11 mouse cellular contexts compared by ENCODE assay signal in the genomic region with DNA sequence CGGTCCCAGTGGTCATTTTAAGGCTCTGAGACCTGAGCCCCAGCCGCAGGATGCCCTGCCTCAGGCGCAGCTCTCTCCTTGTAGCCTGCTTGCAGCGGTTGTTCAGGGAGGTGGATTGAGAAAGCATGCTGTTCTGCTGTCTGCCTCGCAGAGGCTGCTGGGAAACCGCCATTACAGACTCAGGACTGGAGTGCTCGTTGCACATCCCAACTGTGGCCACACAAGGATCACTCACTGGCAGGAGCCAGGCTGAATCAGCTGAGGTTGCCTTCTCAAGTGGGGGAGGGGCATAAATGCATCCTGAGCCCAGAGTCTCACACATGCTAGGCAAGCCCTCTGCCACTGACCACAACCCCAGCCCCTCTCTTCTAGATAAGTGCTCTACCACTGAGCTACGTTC. TPM values are rescaled to one million over a fixed set of nuclear protein-coding genes. Genes with fewer than 3 reads are reported as not detected.
DNase-seq lines count a peak whose midpoint lies in the region; ATAC-seq lines count a peak whose summit lies in the region.
"Had no signal": no experiment of that assay in that cellular context is flagged by ENCODE, and none has a peak within 500 bp of the region (broad histone marks: within the 10 kb centered on the region; RNA-seq: fewer than 3 reads in every experiment).

No protein-coding gene starts in this region.

- no peak for ATAC-seq in megakaryocyte, adult 5-6 weeks (ENCODE audit: poor library complexity, severe bottlenecking)
- ATAC-seq in limb, embryonic 15.5 days (ENCODE audit: insufficient number of reproducible peaks, low FRiP score, low TSS enrichment, low read depth): no peak
- no peak for ATAC-seq in stomach, embryonic 16.5 days (ENCODE audit: insufficient read depth, low FRiP score)

- peaks cover 81% of the 10 kb centered on the region for H3K4me1 ChIP-seq in megakaryocyte, embryonic 14.5 days
- peaks cover 67% of the 10 kb centered on the region for H3K4me1 ChIP-seq in limb, embryonic 15.5 days
- peaks cover 46% of the 10 kb centered on the region for H3K4me1 ChIP-seq in stomach, embryonic 16.5 days (ENCODE audit: control insufficient read depth, insufficient read depth, low read length)

- H3K4me2 ChIP-seq in limb, embryonic 15.5 days: no peak overlapping the region
- H3K4me2 ChIP-seq in stomach, embryonic 16.5 days (ENCODE audit: low read depth, low read length): no peak overlapping the region

- no peaks in the 10 kb centered on the region for H3K27me3 ChIP-seq in megakaryocyte, embryonic 14.5 days (replicated peaks)
- no peaks in the 10 kb centered on the region for H3K27me3 ChIP-seq in limb, embryonic 15.5 days
- H3K27me3 ChIP-seq in stomach, embryonic 16.5 days (ENCODE audit: control insufficient read depth, insufficient read depth, low read length): no peaks in the 10 kb centered on the region

- 51% methylated on average over 8 of the region's 8 CpGs for WGBS in limb, embryonic 15.5 days
- 63% methylated on average over 8 of the region's 8 CpGs for WGBS in stomach, embryonic 16.5 days

- H3K27ac ChIP-seq in limb, embryonic 15.5 days: peak overlapping the region; percentile 50
- peak overlapping the region; percentile 59; the same call in 1 of the 2 replicates for H3K27ac ChIP-seq in stomach, embryonic 16.5 days (ENCODE audit: low read length)
- H3K27ac ChIP-seq: left cerebral cortex, adult 2 months had no signal

- no peaks in the 10 kb centered on the region for H3K9me3 ChIP-seq in megakaryocyte, embryonic 14.5 days
- H3K9me3 ChIP-seq in limb, embryonic 15.5 days: no peaks in the 10 kb centered on the region
- H3K9me3 ChIP-seq in stomach, embryonic 16.5 days (replicated peaks; ENCODE audit: control insufficient read depth, low read length): no peaks in the 10 kb centered on the region

- peak; percentile 67 for DNase-seq in adrenal gland, postnatal 14 days
- no peak for DNase-seq in adrenal gland, adult 8-10 months
- no peak for DNase-seq in layer of hippocampus, postnatal 36 days
- no peak for DNase-seq in testis, postnatal 10 days (ENCODE audit: low spot score)
- DNase-seq: B cell, adult 2 months; gastrocnemius, postnatal 10 days had no signal

- H3K36me3 ChIP-seq in megakaryocyte, embryonic 14.5 days (replicated peaks; ENCODE audit: low read length): peaks cover 36% of the 10 kb centered on the region
- H3K36me3 ChIP-seq in limb, embryonic 15.5 days: peaks cover 17% of the 10 kb centered on the region
- no peaks in the 10 kb centered on the region for H3K36me3 ChIP-seq in stomach, embryonic 16.5 days (ENCODE audit: control insufficient read depth, insufficient read depth, low read length)

- H3K9ac ChIP-seq in limb, embryonic 15.5 days: no peak overlapping the region
- H3K9ac ChIP-seq in stomach, embryonic 16.5 days (ENCODE audit: low read length): 0 out of 2 replicates have a peak overlapping the region, but pooled peaks have one; percentile 4

- peak overlapping the region; percentile 47 for H3K4me3 ChIP-seq in megakaryocyte, embryonic 14.5 days (replicated peaks)
- H3K4me3 ChIP-seq in limb, embryonic 15.5 days: no peak overlapping the region
- H3K4me3 ChIP-seq in stomach, embryonic 16.5 days (replicated peaks; ENCODE audit: low read length): no peak overlapping the region
- H3K4me3 ChIP-seq: left cerebral cortex, adult 2 months had no signal

RNA-seq across cellular contexts. Expression of gene Ap5z1, which starts 18.0 kb away (rescaled TPM):
- 12.5 and 15.7 TPM in 2 replicates for total RNA-seq in adrenal gland, postnatal 14 days (2021)
- 10 to 100 TPM; 18.4 to 36.8 (median 26.5) TPM for total RNA-seq in adrenal gland, adult 8-10 months (2022)
- polyA plus RNA-seq in megakaryocyte, embryonic 14.5 days (2012; ENCODE audit: insufficient read depth, low replicate concordance): 26.2 and 36.4 TPM in 2 replicates
- total RNA-seq in megakaryocyte, adult 5-6 weeks (2015): 10.3 and 10.7 TPM in 2 replicates
- total RNA-seq in megakaryocyte, adult 5-6 weeks (2017): 9.3 and 10.0 TPM in 2 replicates
- polyA plus RNA-seq in limb, embryonic 15.5 days (2015; fragmentation: Nextera tagmentation; extraction: Ambion mirVana): 9.8 and 9.9 TPM in 2 replicates
- polyA plus RNA-seq in stomach, embryonic 16.5 days (2015; fragmentation: Nextera tagmentation; extraction: Ambion mirVana): 9.5 and 10.4 TPM in 2 replicates
- 10 to 100 TPM; 19.7 to 31.9 TPM for total RNA-seq in layer of hippocampus, postnatal 36 days (2021)

RNA-seq across cellular contexts. Expression of gene Foxk1, which starts 44.4 kb away (rescaled TPM):
- total RNA-seq in adrenal gland, postnatal 14 days (2021): 20.2 and 26.4 TPM in 2 replicates
- total RNA-seq in adrenal gland, adult 8-10 months (2022): 10 to 100 TPM; 24.8 to 30.9 (median 28.3) TPM
- polyA plus RNA-seq in megakaryocyte, embryonic 14.5 days (2012; ENCODE audit: insufficient read depth, low replicate concordance): 13.3 and 39.1 TPM in 2 replicates
- 21.2 and 21.4 TPM in 2 replicates for total RNA-seq in megakaryocyte, adult 5-6 weeks (2015)
- 14.5 and 19.0 TPM in 2 replicates for total RNA-seq in megakaryocyte, adult 5-6 weeks (2017)
- 4.4 and 5.3 TPM in 2 replicates for polyA plus RNA-seq in limb, embryonic 15.5 days (2015; fragmentation: Nextera tagmentation; extraction: Ambion mirVana)
- polyA plus RNA-seq in stomach, embryonic 16.5 days (2015; fragmentation: Nextera tagmentation; extraction: Ambion mirVana): 3.5 and 3.7 TPM in 2 replicates
- 10 to 100 TPM; 47.9 to 52.2 TPM for total RNA-seq in layer of hippocampus, postnatal 36 days (2021)
